In genomic region chr16:93429324-93429781, GRCm38 (mm10) we compare ENCODE assay signal across 17 mouse cellular contexts.
A peak's percentile ranks its signal among the peaks of the same experiment; 100 is the strongest.
DNase-seq lines count a peak whose midpoint lies in the region; ATAC-seq and TF ChIP-seq lines count a peak whose summit lies in the region.
"Had no signal": no experiment of that assay in that cellular context is flagged by ENCODE, and none has a peak within 500 bp of the region (broad histone marks: within the 10 kb centered on the region; RNA-seq: fewer than 3 reads in every experiment).

No protein-coding gene starts in this region.

- no peaks in the 10 kb centered on the region for H3K36me3 ChIP-seq in kidney, postnatal 0 days (ENCODE audit: insufficient read depth, low read length)
- H3K36me3 ChIP-seq in neural tube, embryonic 15.5 days = no peaks in the 10 kb centered on the region
- H3K36me3 ChIP-seq: G1E; hindbrain, embryonic 15.5 days; liver, embryonic 13.5 days had no signal

- no peak overlapping the region for H3K4me3 ChIP-seq in kidney, postnatal 0 days (replicated peaks; ENCODE audit: low read depth, low read length)
- no peak overlapping the region for H3K4me3 ChIP-seq in neural tube, embryonic 15.5 days (replicated peaks)
- H3K4me3 ChIP-seq: hindbrain, embryonic 15.5 days; liver, embryonic 13.5 days had no signal

- no peaks in the 10 kb centered on the region for H3K9me3 ChIP-seq in kidney, postnatal 0 days (replicated peaks; ENCODE audit: low read length)
- H3K9me3 ChIP-seq in neural tube, embryonic 15.5 days (replicated peaks) = no peaks in the 10 kb centered on the region
- H3K9me3 ChIP-seq: G1E; hindbrain, embryonic 15.5 days; liver, embryonic 13.5 days had no signal

- WGBS in kidney, postnatal 0 days = 52% methylated on average over 8 of the region's 8 CpGs
- WGBS in neural tube, embryonic 15.5 days = 86% methylated on average over 8 of the region's 8 CpGs

- H3K27ac ChIP-seq in kidney, postnatal 0 days = no peak overlapping the region
- no peak overlapping the region for H3K27ac ChIP-seq in neural tube, embryonic 15.5 days (replicated peaks)
- H3K27ac ChIP-seq: hindbrain, embryonic 15.5 days; liver, embryonic 13.5 days had no signal

- no peak for ATAC-seq in kidney, postnatal 0 days (replicated peaks; ENCODE audit: low FRiP score, low read depth)
- ATAC-seq in frontal cortex, adult (ENCODE audit: low TSS enrichment) = no peak
- ATAC-seq in neural tube, embryonic 15.5 days (ENCODE audit: low FRiP score) = no peak
- ATAC-seq: forebrain, embryonic 14.5 days had no signal

- H3K27me3 ChIP-seq in kidney, postnatal 0 days (ENCODE audit: insufficient read depth, low read length) = no peaks in the 10 kb centered on the region
- H3K27me3 ChIP-seq in neural tube, embryonic 15.5 days (replicated peaks) = no peaks in the 10 kb centered on the region
- H3K27me3 ChIP-seq: hindbrain, embryonic 15.5 days had no signal

- no peak for TF ChIP-seq CTCF in kidney, postnatal 0 days (IDR thresholded peaks at IDR 0.05; ENCODE audit: low read depth)

- peak; percentile 47 for DNase-seq in kidney, postnatal 0 days (ENCODE audit: low spot score)
- no peak for DNase-seq in kidney, postnatal 36 days
- peak; percentile 39 for DNase-seq in 416B (ENCODE audit: low read depth)
- peak; percentile 48 for DNase-seq in NIH3T3 (ENCODE audit: low read depth)
- DNase-seq in lung, postnatal 10 days = peak; percentile 21
- no peak for DNase-seq in frontal cortex, postnatal 14 days (ENCODE audit: low spot score in 2 of 2)
- DNase-seq: adrenal gland, postnatal 36 days; cerebellum, postnatal 14 days; kidney, adult 18-20 months; liver, embryonic 13.5 days; thymus, postnatal 14 days had no signal

- H3K4me2 ChIP-seq in kidney, postnatal 0 days (ENCODE audit: low read length) = no peak overlapping the region
- no peak overlapping the region for H3K4me2 ChIP-seq in neural tube, embryonic 15.5 days
- H3K4me2 ChIP-seq: heart, embryonic 11.5 days; hindbrain, embryonic 15.5 days; liver, embryonic 13.5 days had no signal

- H3K4me1 ChIP-seq in kidney, postnatal 0 days (replicated peaks; ENCODE audit: insufficient read depth, low read length) = no peaks in the 10 kb centered on the region
- no peaks in the 10 kb centered on the region for H3K4me1 ChIP-seq in neural tube, embryonic 15.5 days
- H3K4me1 ChIP-seq: hindbrain, embryonic 15.5 days had no signal

- no peak overlapping the region for H3K9ac ChIP-seq in kidney, postnatal 0 days (ENCODE audit: low read depth, low read length)
- H3K9ac ChIP-seq in neural tube, embryonic 15.5 days (replicated peaks) = no peak overlapping the region
- H3K9ac ChIP-seq: hindbrain, embryonic 15.5 days; liver, embryonic 13.5 days had no signal

Comparison
In these comparisons a context has a peak if more than half of its experiments do, and no peak if none do; other contexts are left out.
1. DNase-seq: peak in kidney, postnatal 0 days (single experiment), 416B (single experiment), NIH3T3 (single experiment) and lung, postnatal 10 days (single experiment); none in kidney, postnatal 36 days (0 of 2) and frontal cortex, postnatal 14 days (0 of 2).